Mouse (Mus musculus) E14TG2a.4 (cell line): Measurements from ENCODE around the gene Krt16.

Experiments
- CTCF ChIP-seq: conservative IDR thresholded peaks from 2 replicates; pipeline ENCODE4 v1.5.1; 2014; ENCODE audit warnings: low read length
- NANOG ChIP-seq: IDR thresholded peaks from 2 replicates; pipeline ENCODE4 v1.6.1; 2014; ENCODE audit warnings: borderline replicate concordance, low read length, mixed read lengths
- POU5F1 ChIP-seq: IDR thresholded peaks from 2 replicates; pipeline ENCODE4 v1.6.1; 2014; ENCODE audit warnings: low read length, borderline replicate concordance

DNA sequence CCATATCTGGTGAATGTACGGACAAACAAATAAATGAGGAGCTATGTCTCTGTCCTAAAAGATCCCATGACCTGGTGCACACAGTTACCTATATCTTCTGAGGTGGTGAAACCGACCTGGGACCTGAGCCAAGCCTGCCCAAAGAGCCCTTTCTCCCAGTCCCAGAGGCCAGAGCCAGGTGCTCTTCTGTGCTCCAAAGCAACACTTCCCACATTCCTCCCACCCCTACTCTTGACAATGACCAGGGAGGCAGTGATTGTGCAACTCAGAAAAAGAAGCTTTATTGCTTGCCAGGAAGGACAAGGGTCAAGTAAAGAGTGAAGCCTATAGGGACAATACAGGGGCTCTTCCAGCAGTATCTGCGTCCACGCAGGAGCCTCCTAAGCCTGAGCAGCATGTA is 45.8 kb downstream of the Krt16 start:
- no peak for TF ChIP-seq CTCF
- no peak for TF ChIP-seq NANOG
- TF ChIP-seq POU5F1, result no peak
